In the genomic region with DNA sequence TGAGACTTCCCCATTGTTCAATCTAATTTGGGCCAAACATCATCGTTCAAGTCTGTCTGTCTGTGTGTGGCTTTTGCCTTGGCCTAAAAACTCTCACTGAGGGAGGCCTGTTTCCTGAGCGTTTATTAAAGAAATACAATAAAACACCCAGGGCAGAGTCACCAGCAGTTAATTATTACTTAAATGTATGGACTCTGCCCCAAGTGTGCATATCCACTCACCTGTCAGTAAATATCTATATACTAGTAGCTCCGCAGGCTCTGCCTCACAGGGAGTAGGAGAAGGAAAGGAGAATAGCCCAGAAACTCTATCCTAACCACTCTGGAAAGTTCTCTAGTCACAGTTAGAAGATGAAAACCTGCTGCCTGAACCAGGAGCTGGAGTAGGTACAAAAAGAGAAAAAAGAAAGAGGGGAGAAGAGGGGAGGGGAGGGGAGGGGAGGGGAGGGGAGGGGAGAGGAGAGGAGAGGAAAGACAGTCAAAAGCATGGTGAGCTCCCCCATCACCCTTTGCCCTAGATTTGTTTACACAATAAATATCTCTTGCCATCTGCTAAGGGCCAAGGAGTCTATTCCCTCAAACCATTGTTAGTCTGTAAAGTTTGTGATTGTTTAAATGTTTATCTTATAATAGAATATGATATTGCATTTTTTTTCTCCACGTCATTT, we compare ENCODE assay signal across 9 mouse cellular contexts.
A peak's percentile ranks its signal among the peaks of the same experiment; 100 is the strongest.
DNase-seq lines count a peak whose midpoint lies in the region; ATAC-seq and TF ChIP-seq lines count a peak whose summit lies in the region.
"Had no signal": no experiment of that assay in that cellular context is flagged by ENCODE, and none has a peak within 500 bp of the region (broad histone marks: within the 10 kb centered on the region; RNA-seq: fewer than 3 reads in every experiment).

No protein-coding gene starts in this region.

- DNase-seq in hindbrain, embryonic 10.5 days (ENCODE audit: low spot score), result no peak
- no peak for DNase-seq in midbrain, embryonic 11.5 days (ENCODE audit: low spot score, missing footprints)
- DNase-seq in midbrain, postnatal 0 days (ENCODE audit: low spot score), result no peak
- no peak for DNase-seq in right cerebral cortex, postnatal 14 days
- DNase-seq in cerebellum, adult 9-11 months, result no peak
- DNase-seq: thymus, postnatal 4 days had no signal

- no peak overlapping the region for H3K4me3 ChIP-seq in hindbrain, embryonic 10.5 days
- H3K4me3 ChIP-seq in hindbrain, embryonic 12.5 days, result no peak overlapping the region
- no peak overlapping the region for H3K4me3 ChIP-seq in midbrain, embryonic 11.5 days (ENCODE audit: low read depth, low read length)
- no peak overlapping the region for H3K4me3 ChIP-seq in midbrain, postnatal 0 days (ENCODE audit: low read depth, low read length)
- H3K4me3 ChIP-seq in intestine, postnatal 0 days (ENCODE audit: low read depth, low read length), result no peak overlapping the region
- H3K4me3 ChIP-seq in stomach, embryonic 16.5 days (replicated peaks; ENCODE audit: low read length), result no peak overlapping the region

- no peak for TF ChIP-seq CTCF in midbrain, postnatal 0 days (IDR thresholded peaks at IDR 0.05)
- TF ChIP-seq CTCF in intestine, postnatal 0 days (IDR thresholded peaks at IDR 0.05; ENCODE audit: low read depth), result no peak

- H3K4me1 ChIP-seq in hindbrain, embryonic 10.5 days (replicated peaks), result peaks cover 55% of the 10 kb centered on the region
- peaks cover 32% of the 10 kb centered on the region for H3K4me1 ChIP-seq in hindbrain, embryonic 12.5 days
- H3K4me1 ChIP-seq in midbrain, embryonic 11.5 days (ENCODE audit: control insufficient read depth, insufficient read depth, low read length), result peaks cover 30% of the 10 kb centered on the region
- H3K4me1 ChIP-seq in midbrain, postnatal 0 days (ENCODE audit: insufficient read depth, low read length), result no peaks in the 10 kb centered on the region
- H3K4me1 ChIP-seq in intestine, postnatal 0 days (replicated peaks; ENCODE audit: control insufficient read depth, insufficient read depth, low read length), result peaks cover 18% of the 10 kb centered on the region
- peaks cover 30% of the 10 kb centered on the region for H3K4me1 ChIP-seq in stomach, embryonic 16.5 days (ENCODE audit: control insufficient read depth, insufficient read depth, low read length)

- no peak overlapping the region for H3K9ac ChIP-seq in hindbrain, embryonic 12.5 days
- H3K9ac ChIP-seq in midbrain, embryonic 11.5 days (ENCODE audit: low read length), result peak overlapping the region; percentile 10; the same call in 1 of the 2 replicates
- H3K9ac ChIP-seq in midbrain, postnatal 0 days (replicated peaks; ENCODE audit: low read length, poor library complexity, severe bottlenecking), result no peak overlapping the region
- no peak overlapping the region for H3K9ac ChIP-seq in intestine, postnatal 0 days (ENCODE audit: low read depth, low read length)
- H3K9ac ChIP-seq in stomach, embryonic 16.5 days (ENCODE audit: low read length), result peak overlapping the region; percentile 31; the same call in 1 of the 2 replicates

- WGBS in hindbrain, embryonic 10.5 days, result 61% methylated on average over 4 of the region's 4 CpGs
- WGBS in hindbrain, embryonic 12.5 days, result 58% methylated on average over 4 of the region's 4 CpGs
- 58% methylated on average over 4 of the region's 4 CpGs for WGBS in midbrain, embryonic 11.5 days
- WGBS in midbrain, postnatal 0 days, result 61% methylated on average over 4 of the region's 4 CpGs
- 29% methylated on average over 4 of the region's 4 CpGs for WGBS in intestine, postnatal 0 days
- 41% methylated on average over 4 of the region's 4 CpGs for WGBS in stomach, embryonic 16.5 days

- ATAC-seq in hindbrain, embryonic 12.5 days (ENCODE audit: low FRiP score), result no peak
- no peak for ATAC-seq in midbrain, embryonic 11.5 days (ENCODE audit: low FRiP score)
- ATAC-seq in midbrain, postnatal 0 days (ENCODE audit: low FRiP score), result no peak
- ATAC-seq in intestine, postnatal 0 days, result peak; percentile 93
- peak; percentile 81 for ATAC-seq in stomach, embryonic 16.5 days (ENCODE audit: insufficient read depth, low FRiP score)

- H3K4me2 ChIP-seq in hindbrain, embryonic 12.5 days (replicated peaks), result no peak overlapping the region
- H3K4me2 ChIP-seq in midbrain, embryonic 11.5 days, result no peak overlapping the region
- H3K4me2 ChIP-seq in midbrain, postnatal 0 days (ENCODE audit: low read depth, low read length, poor library complexity, severe bottlenecking), result no peak overlapping the region
- H3K4me2 ChIP-seq in intestine, postnatal 0 days (replicated peaks; ENCODE audit: low read depth), result peak overlapping the region; percentile 35; the same call in 1 of the 2 replicates
- H3K4me2 ChIP-seq in stomach, embryonic 16.5 days (ENCODE audit: low read depth, low read length), result no peak overlapping the region

- H3K27me3 ChIP-seq in hindbrain, embryonic 10.5 days (ENCODE audit: insufficient read depth, poor library complexity, severe bottlenecking), result no peaks in the 10 kb centered on the region
- H3K27me3 ChIP-seq in hindbrain, embryonic 12.5 days, result no peaks in the 10 kb centered on the region
- no peaks in the 10 kb centered on the region for H3K27me3 ChIP-seq in midbrain, embryonic 11.5 days (ENCODE audit: control insufficient read depth, insufficient read depth, low read length)
- no peaks in the 10 kb centered on the region for H3K27me3 ChIP-seq in midbrain, postnatal 0 days (ENCODE audit: insufficient read depth, low read length)
- H3K27me3 ChIP-seq in intestine, postnatal 0 days (replicated peaks; ENCODE audit: control insufficient read depth, insufficient read depth, low read length), result no peaks in the 10 kb centered on the region
- H3K27me3 ChIP-seq in stomach, embryonic 16.5 days (ENCODE audit: control insufficient read depth, insufficient read depth, low read length), result no peaks in the 10 kb centered on the region

- H3K36me3 ChIP-seq in hindbrain, embryonic 10.5 days, result no peaks in the 10 kb centered on the region
- no peaks in the 10 kb centered on the region for H3K36me3 ChIP-seq in hindbrain, embryonic 12.5 days
- H3K36me3 ChIP-seq in midbrain, embryonic 11.5 days (ENCODE audit: control insufficient read depth, insufficient read depth, low read length), result no peaks in the 10 kb centered on the region
- no peaks in the 10 kb centered on the region for H3K36me3 ChIP-seq in midbrain, postnatal 0 days (ENCODE audit: insufficient read depth, low read length)
- no peaks in the 10 kb centered on the region for H3K36me3 ChIP-seq in intestine, postnatal 0 days (ENCODE audit: control insufficient read depth, insufficient read depth)
- no peaks in the 10 kb centered on the region for H3K36me3 ChIP-seq in stomach, embryonic 16.5 days (ENCODE audit: control insufficient read depth, insufficient read depth, low read length)

- no peaks in the 10 kb centered on the region for H3K9me3 ChIP-seq in hindbrain, embryonic 10.5 days
- no peaks in the 10 kb centered on the region for H3K9me3 ChIP-seq in hindbrain, embryonic 12.5 days (replicated peaks)
- no peaks in the 10 kb centered on the region for H3K9me3 ChIP-seq in midbrain, embryonic 11.5 days (ENCODE audit: control insufficient read depth, low read length)
- no peaks in the 10 kb centered on the region for H3K9me3 ChIP-seq in midbrain, postnatal 0 days (ENCODE audit: low read length)
- no peaks in the 10 kb centered on the region for H3K9me3 ChIP-seq in intestine, postnatal 0 days (ENCODE audit: control insufficient read depth)
- no peaks in the 10 kb centered on the region for H3K9me3 ChIP-seq in stomach, embryonic 16.5 days (replicated peaks; ENCODE audit: control insufficient read depth, low read length)

- peak overlapping the region; percentile 85 for H3K27ac ChIP-seq in hindbrain, embryonic 10.5 days
- no peak overlapping the region for H3K27ac ChIP-seq in hindbrain, embryonic 12.5 days
- 0 out of 2 replicates have a peak overlapping the region, but pooled peaks have one; percentile 33 for H3K27ac ChIP-seq in midbrain, embryonic 11.5 days (ENCODE audit: low read depth, low read length)
- H3K27ac ChIP-seq in midbrain, postnatal 0 days (ENCODE audit: low read depth, low read length), result no peak overlapping the region
- H3K27ac ChIP-seq in intestine, postnatal 0 days (ENCODE audit: low read depth, low read length), result peak overlapping the region; percentile 6; the same call in 1 of the 2 replicates
- peak overlapping the region; percentile 84 for H3K27ac ChIP-seq in stomach, embryonic 16.5 days (ENCODE audit: low read length)

Comparison
In these comparisons a context has a peak if more than half of its experiments do, and no peak if none do; other contexts are left out.
1. H3K27ac ChIP-seq: peak in hindbrain, embryonic 10.5 days (single experiment), midbrain, embryonic 11.5 days (single experiment), intestine, postnatal 0 days (single experiment) and stomach, embryonic 16.5 days (single experiment); none in hindbrain, embryonic 12.5 days (single experiment) and midbrain, postnatal 0 days (single experiment).
2. H3K9ac ChIP-seq: peak in midbrain, embryonic 11.5 days (single experiment) and stomach, embryonic 16.5 days (single experiment); none in hindbrain, embryonic 12.5 days (single experiment), midbrain, postnatal 0 days (single experiment) and intestine, postnatal 0 days (single experiment).
3. ATAC-seq: peak in intestine, postnatal 0 days (single experiment) and stomach, embryonic 16.5 days (single experiment); none in hindbrain, embryonic 12.5 days (single experiment), midbrain, embryonic 11.5 days (single experiment) and midbrain, postnatal 0 days (single experiment).